Mouse (Mus musculus): ENCODE results near the gene Gm44973.
A peak's percentile ranks its signal among the peaks of the same experiment; 100 is the strongest.
"Not testable (repeated sequence)": the region's sequence is repeated elsewhere in the genome, so short reads cannot be mapped to it uniquely, and the experiment has no call there.

Gene Gm44973

DNA sequence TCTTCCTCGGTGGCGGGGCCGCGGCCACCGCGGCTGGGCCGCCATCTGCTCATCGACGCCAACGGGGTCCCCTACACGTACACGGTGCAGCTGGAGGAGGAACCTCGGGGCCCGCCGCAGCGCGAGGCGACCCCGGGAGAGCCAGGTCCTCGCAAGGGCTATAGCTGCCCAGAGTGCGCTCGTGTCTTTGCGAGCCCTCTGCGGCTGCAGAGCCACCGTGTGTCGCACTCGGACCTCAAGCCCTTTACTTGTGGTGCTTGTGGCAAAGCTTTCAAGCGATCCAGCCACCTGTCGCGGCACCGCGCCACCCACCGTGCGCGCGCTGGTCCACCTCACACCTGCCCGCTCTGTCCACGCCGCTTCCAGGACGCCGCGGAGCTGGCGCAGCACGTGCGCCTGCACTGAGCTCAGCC is 37.6 kb downstream of the Gm44973 start:
- DNase-seq: no peak

DNA sequence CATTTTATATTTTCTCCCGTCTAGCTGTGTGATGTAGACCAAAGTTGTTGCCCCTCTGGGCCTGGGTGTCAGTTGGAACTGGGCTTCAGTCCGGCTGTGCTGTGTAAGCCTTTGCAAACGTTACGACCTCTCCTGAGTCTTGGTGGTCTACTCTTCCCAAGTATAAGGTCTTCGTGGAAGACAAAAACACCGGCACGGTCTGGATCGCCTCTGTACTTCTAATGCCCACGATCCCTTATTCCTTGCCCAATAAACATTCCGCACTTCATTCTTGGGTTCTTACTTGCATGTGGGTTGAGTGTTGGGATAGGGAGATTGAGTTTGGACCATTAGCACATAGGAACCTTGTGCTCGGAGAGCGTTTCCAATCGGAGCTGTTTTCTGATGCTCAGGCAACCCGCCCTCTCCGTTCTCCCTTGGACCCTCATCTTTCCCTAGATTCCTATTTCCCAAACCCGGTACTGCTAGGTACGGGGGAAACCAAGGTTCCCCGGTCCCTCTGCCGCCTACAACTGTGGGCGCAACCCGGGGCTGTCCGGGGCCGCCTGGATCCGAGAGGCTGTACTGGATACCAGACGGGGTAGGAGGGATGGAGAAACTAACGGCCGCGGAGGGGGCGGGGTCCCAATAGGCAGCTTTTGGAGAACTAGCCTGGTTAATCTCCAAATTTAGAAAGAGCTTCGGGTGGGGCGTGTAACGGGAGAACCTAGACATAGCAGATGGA is 38.3 kb downstream of the Gm44973 start:
- peak; percentile 57 for DNase-seq

- DNase-seq: peak; percentile 71
Measured at GRCm38 (mm10) chr7:5056651-5057263, 41.5 kb downstream of the Gm44973 start.

DNA sequence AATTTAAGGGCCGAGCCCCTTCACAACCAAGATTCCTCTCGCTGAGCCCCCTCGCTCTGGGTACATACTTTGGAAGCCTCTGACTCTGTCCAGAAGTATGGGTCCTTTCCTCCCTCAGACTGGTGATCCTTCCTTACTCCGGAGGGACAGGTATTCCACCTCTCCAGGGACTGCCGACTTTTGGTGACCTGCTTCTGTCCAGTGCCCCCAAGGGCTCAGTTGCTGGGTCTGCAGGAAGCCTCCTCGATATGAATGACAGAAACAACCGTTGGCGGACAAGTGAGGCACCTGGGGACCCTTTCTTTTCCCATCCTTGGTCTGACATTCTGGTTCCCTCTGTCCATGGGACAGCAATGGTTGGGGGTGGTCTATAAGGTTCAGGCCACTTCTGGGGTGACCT is 42.1 kb downstream of the Gm44973 start:
- DNase-seq: no peak

- DNase-seq: no peak
Measured at GRCm38 (mm10) chr7:5057804-5058203, 42.5 kb downstream of the Gm44973 start.

DNA sequence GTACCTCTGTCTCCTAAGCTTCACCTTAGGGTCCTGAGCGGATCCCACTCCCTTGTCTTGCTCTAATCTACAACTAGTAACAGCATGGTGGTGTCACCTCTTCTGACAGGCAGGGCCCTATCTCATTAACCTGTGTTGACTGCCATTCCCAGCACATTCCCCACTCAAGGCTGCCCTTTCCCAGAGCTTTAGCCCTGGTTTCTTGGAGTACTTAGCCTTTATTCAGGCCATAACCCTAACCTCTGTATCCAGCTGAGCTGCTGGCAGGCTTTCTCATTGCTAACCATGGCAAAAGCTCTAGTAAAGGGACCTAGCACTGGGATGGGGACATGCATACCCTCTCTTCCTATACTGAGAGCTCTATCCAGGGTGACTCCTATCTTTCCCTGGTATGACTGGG is 43.3 kb downstream of the Gm44973 start:
- no peak for DNase-seq

DNA sequence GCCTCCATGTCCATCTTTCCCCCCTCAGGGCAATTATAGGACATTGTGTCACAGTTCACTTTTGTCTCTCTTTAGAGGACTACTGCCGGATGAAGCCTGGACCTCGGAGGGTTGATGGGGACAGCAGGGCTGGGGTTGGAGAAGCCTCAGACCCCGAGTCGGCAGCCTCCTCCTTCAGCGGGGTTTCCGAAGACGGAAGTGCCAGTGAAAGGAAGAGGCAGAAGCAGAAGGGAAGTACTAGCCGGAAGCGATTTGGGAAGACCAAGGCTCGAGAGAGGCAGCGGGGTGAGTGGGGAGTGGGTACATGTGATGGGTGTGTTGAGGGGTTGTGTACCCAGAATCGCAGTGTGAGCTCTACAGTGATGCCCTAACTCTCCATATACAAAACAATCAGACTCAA is 44.1 kb downstream of the Gm44973 start:
- DNase-seq: no peak

- peak; percentile 71 for DNase-seq
Measured at GRCm38 (mm10) chr7:5060239-5060731, 45.0 kb downstream of the Gm44973 start.

GRCm38 (mm10) chr7:5060944-5061773 is 45.9 kb downstream of the Gm44973 start:
- peak; percentile 98 for DNase-seq

GRCm38 (mm10) chr7:5061774-5062359 is 46.6 kb downstream of the Gm44973 start, which contains the start of gene U2af2:
U2af2 (plus strand) TSS chr7:5062143.
- peak; percentile 93 for DNase-seq

DNA sequence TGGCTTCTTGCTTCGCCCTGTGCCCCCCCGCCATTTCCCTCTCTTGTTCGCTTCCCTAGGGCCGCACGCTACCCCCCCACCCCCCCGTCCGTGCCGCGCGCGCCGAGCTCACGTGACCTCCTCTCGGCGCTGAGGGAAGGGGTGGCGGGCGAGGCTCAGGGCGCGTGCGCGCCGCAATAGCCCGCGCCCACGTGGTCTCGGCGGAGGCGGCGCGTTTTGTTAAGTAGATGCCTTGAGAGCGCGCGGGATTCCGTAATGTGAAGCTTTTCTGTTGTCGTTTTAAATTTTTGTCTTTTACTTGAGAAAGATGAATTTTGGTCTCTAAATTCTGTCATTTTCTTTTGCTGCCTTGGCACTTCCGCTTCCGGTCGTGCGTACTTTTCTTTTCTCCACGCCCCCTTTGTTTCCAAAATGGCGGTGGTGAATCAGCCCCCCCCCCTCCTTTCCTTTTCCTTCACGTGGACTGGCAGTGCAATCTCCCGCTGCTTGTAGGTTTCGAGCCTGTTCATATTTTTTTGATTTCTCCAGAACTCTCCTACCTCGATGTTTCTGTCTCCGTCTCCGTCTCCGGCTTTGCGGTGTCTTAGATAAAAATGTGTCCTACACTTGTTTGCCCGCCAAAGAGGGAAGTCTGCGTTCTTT is 47.2 kb downstream of the Gm44973 start:
- DNase-seq: no peak

- no peak for DNase-seq
Measured at GRCm38 (mm10) chr7:5064886-5065285, 49.6 kb downstream of the Gm44973 start.

- no peak for DNase-seq
Measured at GRCm38 (mm10) chr7:5073586-5073985, 58.3 kb downstream of the Gm44973 start.

DNA sequence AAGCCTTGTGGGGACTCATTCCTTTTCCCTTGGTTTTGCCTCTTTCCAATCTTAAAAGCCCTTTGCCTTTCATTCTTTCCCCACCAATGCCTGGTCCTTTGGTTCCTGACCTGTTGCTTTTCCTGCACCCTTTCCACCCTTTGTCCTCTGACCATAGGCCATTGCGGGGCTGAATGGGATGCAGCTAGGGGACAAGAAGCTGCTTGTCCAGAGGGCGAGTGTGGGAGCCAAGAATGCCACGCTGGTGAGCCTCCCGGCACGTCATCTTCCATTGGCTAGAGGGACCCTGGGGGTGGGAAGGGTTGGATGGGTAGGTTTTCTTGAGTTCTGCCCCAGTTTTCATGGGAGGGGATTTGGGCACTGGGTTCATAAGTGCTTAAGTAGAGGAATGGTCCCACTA is 59.7 kb downstream of the Gm44973 start:
- DNase-seq: no peak

GRCm38 (mm10) chr7:5076931-5077330 is 61.6 kb downstream of the Gm44973 start:
- DNase-seq: no peak

- not testable (repeated sequence) for DNase-seq
Measured at GRCm38 (mm10) chr7:5079365-5080009, 64.2 kb downstream of the Gm44973 start.

- peak; percentile 98 for DNase-seq
Measured at GRCm38 (mm10) chr7:5080010-5080751, 64.9 kb downstream of the Gm44973 start, which contains the start of gene Epn1. Epn1 (plus strand) TSS chr7:5080235.

GRCm38 (mm10) chr7:5080815-5081214 is 65.5 kb downstream of the Gm44973 start:
- DNase-seq: no peak

GRCm38 (mm10) chr7:5081241-5081640 is 65.9 kb downstream of the Gm44973 start:
- no peak for DNase-seq

- no peak for DNase-seq
Measured at GRCm38 (mm10) chr7:5081939-5082338, 66.6 kb downstream of the Gm44973 start.

Data from right cerebral cortex, postnatal 25 days (tissue).